Mouse (Mus musculus): ENCODE measurements at regions not wholly inside any gene's neighbourhood (a gene's known extent, or its start where the extent isn't known, plus 50 kb on each side); places are given as distances from the start of the nearest gene placed in this dataset.
A peak's percentile ranks its signal among the peaks of the same experiment; 100 is the strongest.

DNA sequence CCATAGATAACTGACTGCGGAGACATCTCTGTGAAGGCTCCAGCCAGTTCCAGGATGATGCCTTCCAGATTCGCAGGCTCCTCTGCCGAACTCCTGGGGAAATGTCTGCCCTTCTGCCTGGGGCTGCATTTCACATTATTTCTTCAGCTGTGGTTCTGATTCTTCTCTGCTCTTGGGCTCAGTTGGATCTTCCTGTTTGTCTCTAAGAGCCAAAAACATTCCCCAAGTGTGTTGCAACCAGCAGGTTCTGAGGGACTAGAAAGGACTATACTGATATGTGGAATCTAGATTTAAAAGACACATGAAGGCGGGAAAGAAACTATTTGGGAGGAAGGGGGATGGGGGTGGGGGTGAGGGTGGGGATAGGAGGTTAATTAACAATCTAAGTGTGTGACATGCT is 483.8 kb upstream of the Adam5 start:
- Histone ChIP-seq H3K4me3 (ENCODE audit: insufficient read depth, low read depth, low read length) (no peak overlapping the region), H3K36me3 (ENCODE audit: control insufficient read depth, insufficient read depth, low read length) (no peaks in the 10 kb centered on the region), H3K27me3 (replicated peaks; ENCODE audit: control insufficient read depth, insufficient read depth, low read length) (no peaks in the 10 kb centered on the region), H3K4me1 (ENCODE audit: control insufficient read depth, insufficient read depth, low read length) (no peaks in the 10 kb centered on the region), H3K27ac (ENCODE audit: insufficient read depth, low read depth, low read length) (peak overlapping the region; percentile 3; the same call in 1 of the 2 replicates)
- 79% methylated on average over 4 of the region's 4 CpGs for WGBS
- TF ChIP-seq POLR2A (IDR thresholded peaks at IDR 0.05; ENCODE audit: low read depth, low read length) (no peak), CTCF (conservative IDR thresholded peaks at IDR 0.05; ENCODE audit: insufficient read depth, insufficient read length, low read depth, low read length) (no peak)
- peak; percentile 9 for DNase-seq

- Histone ChIP-seq H3K4me3 (ENCODE audit: insufficient read depth, low read depth, low read length) (no peak overlapping the region), H3K4me1 (ENCODE audit: control insufficient read depth, insufficient read depth, low read length) (no peaks in the 10 kb centered on the region), H3K36me3 (ENCODE audit: control insufficient read depth, insufficient read depth, low read length) (no peaks in the 10 kb centered on the region), H3K27ac (ENCODE audit: insufficient read depth, low read depth, low read length) (peak overlapping the region; percentile 3; the same call in 1 of the 2 replicates), H3K27me3 (replicated peaks; ENCODE audit: control insufficient read depth, insufficient read depth, low read length) (no peaks in the 10 kb centered on the region)
- WGBS: 77% methylated on average over 11 of the region's 11 CpGs
- no peak for DNase-seq
- no peak for TF ChIP-seq CTCF (conservative IDR thresholded peaks at IDR 0.05; ENCODE audit: insufficient read depth, insufficient read length, low read depth, low read length)
- TF ChIP-seq POLR2A (IDR thresholded peaks at IDR 0.05; ENCODE audit: low read depth, low read length): no peak
Measured at GRCm38 (mm10) chr8:25307511-25307910, 483.3 kb upstream of the Adam5 start.

DNA sequence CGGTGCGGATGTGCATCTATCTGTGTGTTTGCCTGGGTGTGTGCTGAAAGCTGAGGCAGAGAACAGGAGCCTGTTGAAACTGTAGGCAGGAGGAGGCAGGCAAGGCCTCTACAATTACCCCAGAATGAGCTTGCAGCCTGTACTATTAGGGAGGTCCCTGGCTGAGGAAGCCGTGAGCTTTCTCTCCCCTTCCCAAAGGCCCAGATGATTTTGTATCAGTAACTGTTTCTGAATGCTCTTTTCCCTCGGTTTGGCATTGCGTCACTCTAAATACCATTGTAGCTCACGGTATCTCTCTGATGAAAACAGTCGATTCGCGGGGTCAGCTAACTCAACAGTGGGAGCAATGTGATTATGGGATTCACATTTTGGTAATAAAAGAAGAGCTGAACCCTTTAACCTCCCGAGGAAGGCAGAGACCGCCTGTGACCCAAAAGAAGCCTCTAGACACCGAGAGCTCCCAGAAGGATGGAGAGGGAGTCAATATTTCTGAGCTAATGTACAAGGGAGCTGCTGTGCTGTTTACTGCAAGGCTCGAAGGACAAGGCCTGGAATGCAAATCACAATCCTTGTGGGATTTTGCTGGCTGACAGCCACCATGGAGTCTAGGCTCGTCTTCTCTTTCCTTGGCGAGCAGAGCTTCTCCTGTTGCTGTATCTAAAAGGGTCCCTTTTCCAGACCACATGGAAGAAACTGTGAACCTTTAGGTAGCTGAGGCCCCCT is 482.8 kb upstream of the Adam5 start:
- WGBS: 70% methylated on average over 15 of the region's 15 CpGs
- Histone ChIP-seq H3K27me3 (replicated peaks; ENCODE audit: control insufficient read depth, insufficient read depth, low read length) (no peaks in the 10 kb centered on the region), H3K27ac (ENCODE audit: insufficient read depth, low read depth, low read length) (no peak overlapping the region), H3K36me3 (ENCODE audit: control insufficient read depth, insufficient read depth, low read length) (no peaks in the 10 kb centered on the region), H3K4me1 (ENCODE audit: control insufficient read depth, insufficient read depth, low read length) (no peaks in the 10 kb centered on the region), H3K4me3 (ENCODE audit: insufficient read depth, low read depth, low read length) (no peak overlapping the region)
- TF ChIP-seq POLR2A (IDR thresholded peaks at IDR 0.05; ENCODE audit: low read depth, low read length): no peak
- TF ChIP-seq CTCF (conservative IDR thresholded peaks at IDR 0.05; ENCODE audit: insufficient read depth, insufficient read length, low read depth, low read length): no peak
- DNase-seq: peak; percentile 41

Measured in kidney, adult 2 months (tissue).